9 mouse cellular contexts compared by ENCODE assay signal in genomic region chr6:90746331-90746864, GRCm38 (mm10).
DNase-seq lines count a peak whose midpoint lies in the region; ATAC-seq lines count a peak whose summit lies in the region.
"Had no signal": no experiment of that assay in that cellular context is flagged by ENCODE, and none has a peak within 500 bp of the region (broad histone marks: within the 10 kb centered on the region; RNA-seq: fewer than 3 reads in every experiment).

No protein-coding gene starts in this region.

- peak; percentile 83 for ATAC-seq in forebrain, embryonic 13.5 days
- peak; percentile 48; the same call in 1 of the 2 replicates for ATAC-seq in lung, embryonic 15.5 days (ENCODE audit: borderline replicate concordance, extremely low read depth, low FRiP score, low TSS enrichment)
- ATAC-seq in common myeloid progenitor, adult 5-6 weeks (replicated peaks; ENCODE audit: low read depth, poor library complexity, severe bottlenecking) = 0 out of 2 replicates have a peak, but pooled peaks have one; percentile 43
- ATAC-seq in neutrophil, adult 5-6 weeks (ENCODE audit: extremely low read depth, insufficient number of reproducible peaks, low FRiP score, poor library complexity, severe bottlenecking) = peak; percentile 79; the same call in 1 of the 2 replicates

- H3K27me3 ChIP-seq in forebrain, embryonic 13.5 days = no peaks in the 10 kb centered on the region
- H3K27me3 ChIP-seq in forebrain, embryonic 10.5 days (ENCODE audit: poor library complexity, severe bottlenecking) = no peaks in the 10 kb centered on the region
- H3K27me3 ChIP-seq in lung, embryonic 15.5 days = no peaks in the 10 kb centered on the region

- H3K27ac ChIP-seq in forebrain, embryonic 13.5 days = peak overlapping the region; percentile 35; the same call in 1 of the 2 replicates
- H3K27ac ChIP-seq in forebrain, embryonic 10.5 days = no peak overlapping the region
- no peak overlapping the region for H3K27ac ChIP-seq in lung, embryonic 15.5 days

- H3K9me3 ChIP-seq in forebrain, embryonic 13.5 days (replicated peaks) = no peaks in the 10 kb centered on the region
- H3K9me3 ChIP-seq in forebrain, embryonic 10.5 days = no peaks in the 10 kb centered on the region
- no peaks in the 10 kb centered on the region for H3K9me3 ChIP-seq in lung, embryonic 15.5 days

- H3K4me3 ChIP-seq in forebrain, embryonic 13.5 days = no peak overlapping the region
- H3K4me3 ChIP-seq in forebrain, embryonic 10.5 days = no peak overlapping the region
- no peak overlapping the region for H3K4me3 ChIP-seq in lung, embryonic 15.5 days

- H3K36me3 ChIP-seq in forebrain, embryonic 13.5 days (ENCODE audit: poor library complexity, severe bottlenecking) = no peaks in the 10 kb centered on the region; the same call in 1 of the 2 replicates
- peaks cover 7% of the 10 kb centered on the region; the same call in 1 of the 2 replicates for H3K36me3 ChIP-seq in forebrain, embryonic 10.5 days (replicated peaks)
- no peaks in the 10 kb centered on the region for H3K36me3 ChIP-seq in lung, embryonic 15.5 days

- no peak for DNase-seq in forebrain, embryonic 10.5 days (ENCODE audit: extremely low spot score, low spot score)
- no peak for DNase-seq in lung, postnatal 14 days
- DNase-seq in ovary, postnatal 10 days (ENCODE audit: low spot score) = no peak
- no peak for DNase-seq in adrenal gland, postnatal 25 days
- DNase-seq: kidney, postnatal 36 days had no signal

- peaks cover 14% of the 10 kb centered on the region for H3K4me1 ChIP-seq in forebrain, embryonic 13.5 days
- peaks cover 2% of the 10 kb centered on the region; the same call in 1 of the 2 replicates for H3K4me1 ChIP-seq in forebrain, embryonic 10.5 days
- peaks cover 10% of the 10 kb centered on the region; the same call in 1 of the 2 replicates for H3K4me1 ChIP-seq in lung, embryonic 15.5 days

- WGBS in forebrain, embryonic 13.5 days = 45% methylated on average over 3 of the region's 3 CpGs
- 83% methylated on average over 3 of the region's 3 CpGs for WGBS in forebrain, embryonic 10.5 days
- WGBS in lung, embryonic 15.5 days = 34% methylated on average over 3 of the region's 3 CpGs

- H3K9ac ChIP-seq in forebrain, embryonic 13.5 days = 0 out of 2 replicates have a peak overlapping the region, but pooled peaks have one; percentile 5
- H3K9ac ChIP-seq in lung, embryonic 15.5 days = no peak overlapping the region

- H3K4me2 ChIP-seq in forebrain, embryonic 13.5 days = no peak overlapping the region
- no peak overlapping the region for H3K4me2 ChIP-seq in lung, embryonic 15.5 days
